16 mouse cellular contexts compared by ENCODE assay signal in the genomic region with DNA sequence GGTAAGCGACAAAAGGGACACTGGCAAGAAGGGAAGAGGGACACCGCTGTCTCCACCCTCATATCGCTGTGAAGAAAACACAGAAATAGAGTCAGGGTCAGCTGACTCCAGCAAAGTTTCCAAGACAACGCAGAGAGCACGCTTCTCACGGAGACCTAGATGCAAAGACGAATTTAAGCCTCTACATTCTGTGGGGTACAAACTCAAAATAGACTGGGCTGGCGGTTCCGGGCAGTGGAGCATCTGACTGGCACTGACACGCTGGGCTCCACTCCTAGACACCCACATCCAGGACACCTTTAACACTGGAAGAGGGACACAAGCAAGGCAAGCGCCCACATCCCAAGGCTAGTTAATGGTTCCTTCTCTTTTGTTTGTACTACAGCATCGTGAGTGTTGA.
"Had no signal": no experiment of that assay in that cellular context is flagged by ENCODE, and none has a peak within 500 bp of the region (broad histone marks: within the 10 kb centered on the region; RNA-seq: fewer than 3 reads in every experiment).

No protein-coding gene starts in this region.

- H3K27ac ChIP-seq: layer of hippocampus, adult 2 months; limb, embryonic 12.5 days; liver, embryonic 13.5 days; lung, embryonic 15.5 days; macrophage; midbrain, embryonic 15.5 days; neural tube, embryonic 12.5 days had no signal

- DNase-seq: kidney, adult 8-10 months; kidney, postnatal 36 days; liver; liver, embryonic 13.5 days; liver, postnatal 0 days; lung, postnatal 14 days; retina, postnatal 1 day; thymus, adult 2 months; thymus, postnatal 36 days had no signal

- H3K4me3 ChIP-seq: layer of hippocampus, adult 2 months; limb, embryonic 12.5 days; liver, embryonic 13.5 days; lung, embryonic 15.5 days; megakaryocyte, embryonic 14.5 days; midbrain, embryonic 15.5 days; neural tube, embryonic 12.5 days had no signal
